ENCODE assay signal across 14 mouse cellular contexts in genomic region chr11:107340793-107341192, GRCm38 (mm10).
DNase-seq lines count a peak whose midpoint lies in the region; ATAC-seq and TF ChIP-seq lines count a peak whose summit lies in the region.
"Had no signal": no experiment of that assay in that cellular context is flagged by ENCODE, and none has a peak within 500 bp of the region (broad histone marks: within the 10 kb centered on the region; RNA-seq: fewer than 3 reads in every experiment).

No protein-coding gene starts in this region.

- no peaks in the 10 kb centered on the region for H3K27me3 ChIP-seq in heart, adult 2 months (ENCODE audit: control insufficient read depth, insufficient read depth, low read length)
- no peaks in the 10 kb centered on the region for H3K27me3 ChIP-seq in heart, embryonic 15.5 days
- no peaks in the 10 kb centered on the region for H3K27me3 ChIP-seq in heart, embryonic 10.5 days (ENCODE audit: insufficient read depth, poor library complexity, severe bottlenecking)
- no peaks in the 10 kb centered on the region for H3K27me3 ChIP-seq in heart, postnatal 0 days (ENCODE audit: control insufficient read depth, insufficient read depth, low read length)
- no peaks in the 10 kb centered on the region for H3K27me3 ChIP-seq in MEL (ENCODE audit: control insufficient read depth in 1 of 2, insufficient read depth in 2 of 2, low read length in 2 of 2)
- H3K27me3 ChIP-seq: embryonic facial prominence, embryonic 12.5 days; forebrain, embryonic 13.5 days; forebrain, embryonic 15.5 days; Patski had no signal

- TF ChIP-seq RAD21 in MEL (IDR thresholded peaks at IDR 0.05; ENCODE audit: low read depth, low read length): no peak

- peaks cover 16% of the 10 kb centered on the region for H3K36me3 ChIP-seq in heart, adult 2 months (ENCODE audit: control insufficient read depth, insufficient read depth, low read length)
- H3K36me3 ChIP-seq in heart, embryonic 15.5 days: no peaks in the 10 kb centered on the region
- H3K36me3 ChIP-seq in heart, embryonic 10.5 days: no peaks in the 10 kb centered on the region
- no peaks in the 10 kb centered on the region for H3K36me3 ChIP-seq in heart, postnatal 0 days (replicated peaks; ENCODE audit: control insufficient read depth, insufficient read depth, low read length)
- H3K36me3 ChIP-seq in MEL (ENCODE audit: control insufficient read depth in 1 of 2, insufficient read depth in 2 of 2, low read length in 2 of 2): peaks cover 0 to 43% of the 10 kb centered on the region in 2 experiments; a peak in 3 of 4 replicates
- H3K36me3 ChIP-seq: embryonic facial prominence, embryonic 12.5 days; forebrain, embryonic 15.5 days had no signal

- no peak for TF ChIP-seq EP300 in heart, adult 2 months (IDR thresholded peaks at IDR 0.05; ENCODE audit: insufficient read depth, low read depth, low read length)
- TF ChIP-seq EP300 in heart, postnatal 0 days (IDR thresholded peaks at IDR 0.05; ENCODE audit: low read depth): no peak
- TF ChIP-seq EP300 in MEL (IDR thresholded peaks at IDR 0.05; ENCODE audit: low read depth in 1 of 2, low read length in 2 of 2): peak in 1 of 2 experiments; percentile 31; a peak in 1 of 4 replicates

- peaks cover 31% of the 10 kb centered on the region for H3K4me1 ChIP-seq in heart, adult 2 months (ENCODE audit: control insufficient read depth, insufficient read depth, low read length)
- H3K4me1 ChIP-seq in heart, embryonic 15.5 days (replicated peaks): peaks cover 62% of the 10 kb centered on the region
- peaks cover 45% of the 10 kb centered on the region for H3K4me1 ChIP-seq in heart, embryonic 10.5 days
- peaks cover 36% of the 10 kb centered on the region for H3K4me1 ChIP-seq in heart, postnatal 0 days (ENCODE audit: control insufficient read depth, insufficient read depth)
- peaks cover 27 to 35% of the 10 kb centered on the region in 2 experiments for H3K4me1 ChIP-seq in MEL (ENCODE audit: control insufficient read depth in 1 of 2, insufficient read depth in 2 of 2, low read length in 2 of 2)

- H3K4me2 ChIP-seq in heart, embryonic 15.5 days: no peak overlapping the region
- no peak overlapping the region for H3K4me2 ChIP-seq in heart, postnatal 0 days (ENCODE audit: low read depth, low read length)
- H3K4me2 ChIP-seq: embryonic facial prominence, embryonic 12.5 days; forebrain, embryonic 13.5 days; forebrain, embryonic 15.5 days had no signal

- no peak for DNase-seq in heart, adult 2 months
- DNase-seq in heart, postnatal 10 days: no peak
- DNase-seq in heart, embryonic 10.5 days (ENCODE audit: low spot score): no peak
- no peak for DNase-seq in heart, postnatal 0 days (ENCODE audit: low spot score)
- no peak for DNase-seq in heart, postnatal 14 days
- DNase-seq in MEL (ENCODE audit: low read depth, low spot score): peak; percentile 64
- no peak for DNase-seq in thymus, postnatal 25 days

- intact Hi-C loops in heart, adult 2 months (cut with DNase I): loop anchor here (5.0 kb wide), 1 partner anchor 37 kb away; no protein-coding TSS in a partner anchor
- intact Hi-C loops in heart, postnatal 10 days (cut with DNase I): no loop called here
- intact Hi-C loops in heart, postnatal 14 days (cut with DNase I): no loop called here

- H3K4me3 ChIP-seq in heart, adult 2 months: no peak overlapping the region
- no peak overlapping the region for H3K4me3 ChIP-seq in heart, embryonic 15.5 days
- no peak overlapping the region for H3K4me3 ChIP-seq in heart, embryonic 10.5 days
- H3K4me3 ChIP-seq in heart, postnatal 0 days (ENCODE audit: low read depth, low read length): no peak overlapping the region
- no peak overlapping the region for H3K4me3 ChIP-seq in MEL (ENCODE audit: control insufficient read depth in 1 of 2, insufficient read depth in 1 of 2, low read depth in 2 of 2, low read length in 2 of 2)
- H3K4me3 ChIP-seq: embryonic facial prominence, embryonic 10.5 days; embryonic facial prominence, embryonic 12.5 days; forebrain, embryonic 13.5 days; forebrain, embryonic 15.5 days had no signal

- H3K9ac ChIP-seq in heart, adult 2 months (ENCODE audit: low read depth, low read length): no peak overlapping the region
- H3K9ac ChIP-seq in heart, embryonic 15.5 days: no peak overlapping the region
- H3K9ac ChIP-seq in heart, postnatal 0 days (replicated peaks; ENCODE audit: low read depth, low read length): no peak overlapping the region
- H3K9ac ChIP-seq in MEL (ENCODE audit: control insufficient read depth, low read depth, low read length, poor library complexity, severe bottlenecking): no peak overlapping the region
- H3K9ac ChIP-seq: embryonic facial prominence, embryonic 12.5 days; forebrain, embryonic 13.5 days; forebrain, embryonic 15.5 days had no signal

- WGBS in heart, adult 2 months: 6% methylated on average over 2 of the region's 2 CpGs
- 11% methylated on average over 2 of the region's 2 CpGs for WGBS in heart, embryonic 15.5 days
- 6% methylated on average over 2 of the region's 2 CpGs for WGBS in heart, embryonic 10.5 days
- WGBS in heart, postnatal 0 days: 17% methylated on average over 2 of the region's 2 CpGs

- TF ChIP-seq POLR2A in heart, adult 2 months (IDR thresholded peaks at IDR 0.05; ENCODE audit: insufficient read depth, low read depth, low read length): no peak
- no peak for TF ChIP-seq POLR2A in MEL (IDR thresholded peaks at IDR 0.05; ENCODE audit: control insufficient read depth in 1 of 2, insufficient read depth in 1 of 2, low read depth in 1 of 2, low read length in 2 of 2, poor library complexity in 1 of 2)

- no peak for ATAC-seq in heart, embryonic 15.5 days (replicated peaks; ENCODE audit: insufficient number of reproducible peaks, insufficient read depth, low FRiP score, low read depth)
- no peak for ATAC-seq in heart, postnatal 0 days (ENCODE audit: insufficient read depth, low read depth)
- ATAC-seq: activated CD4-positive, CD25-positive, alpha-beta regulatory T cell, adult 4 months; forebrain, embryonic 13.5 days had no signal

- peaks cover 3% of the 10 kb centered on the region; the same call in 1 of the 2 replicates for H3K79me2 ChIP-seq in heart, adult 2 months (replicated peaks; ENCODE audit: control insufficient read depth, insufficient read depth, low read length)
- peaks cover 13% of the 10 kb centered on the region for H3K79me2 ChIP-seq in MEL (ENCODE audit: control insufficient read depth, insufficient read depth, low read length, poor library complexity)

- no peak for TF ChIP-seq CTCF in heart, adult 2 months (IDR thresholded peaks at IDR 0.05)
- no peak for TF ChIP-seq CTCF in heart, postnatal 0 days (IDR thresholded peaks at IDR 0.05; ENCODE audit: low read depth)
- no peak for TF ChIP-seq CTCF in MEL (IDR thresholded peaks at IDR 0.05 in 2 of 3, conservative IDR thresholded peaks at IDR 0.05 in 1 of 3; ENCODE audit: control insufficient read depth in 1 of 3, insufficient read depth in 1 of 3, low read depth in 2 of 3, low read length in 3 of 3, poor library complexity in 1 of 3, severe bottlenecking in 1 of 3)

- no peaks in the 10 kb centered on the region for H3K9me3 ChIP-seq in heart, embryonic 15.5 days (replicated peaks)
- H3K9me3 ChIP-seq in heart, embryonic 10.5 days: no peaks in the 10 kb centered on the region
- H3K9me3 ChIP-seq in heart, postnatal 0 days (replicated peaks; ENCODE audit: control insufficient read depth, low read length): no peaks in the 10 kb centered on the region
- no peaks in the 10 kb centered on the region for H3K9me3 ChIP-seq in MEL (replicated peaks; ENCODE audit: insufficient read depth, low read length)
- H3K9me3 ChIP-seq: embryonic facial prominence, embryonic 10.5 days; embryonic facial prominence, embryonic 12.5 days; forebrain, embryonic 13.5 days; forebrain, embryonic 15.5 days had no signal

- H3K27ac ChIP-seq in heart, adult 2 months: peak overlapping the region; percentile 83
- peak overlapping the region; percentile 87 for H3K27ac ChIP-seq in heart, embryonic 15.5 days
- H3K27ac ChIP-seq in heart, embryonic 10.5 days: no peak overlapping the region
- H3K27ac ChIP-seq in heart, postnatal 0 days (ENCODE audit: low read depth): peak overlapping the region; percentile 36; the same call in 1 of the 2 replicates
- H3K27ac ChIP-seq in MEL (ENCODE audit: control insufficient read depth, low read depth, low read length): no peak overlapping the region
- H3K27ac ChIP-seq: embryonic facial prominence, embryonic 10.5 days; forebrain, embryonic 13.5 days; forebrain, embryonic 15.5 days had no signal

TF ChIP-seq in MEL, 35 proteins besides CTCF, POLR2A, EP300 and RAD21:
- no peak for TF ChIP-seq RCOR1 (IDR thresholded peaks at IDR 0.05; ENCODE audit: low read depth, low read length)
- TF ChIP-seq HCFC1 (IDR thresholded peaks at IDR 0.05; ENCODE audit: low read depth, low read length): 0 out of 2 replicates have a peak, but pooled peaks have one; percentile 33
- TF ChIP-seq SIN3A (IDR thresholded peaks at IDR 0.05; ENCODE audit: low read length): peak; percentile 55
- TF ChIP-seq MYB (IDR thresholded peaks at IDR 0.05; ENCODE audit: low read depth, low read length): no peak
- TF ChIP-seq ZNF384 (IDR thresholded peaks at IDR 0.05; ENCODE audit: low read depth, low read length): no peak
- TF ChIP-seq ZC3H11A (IDR thresholded peaks at IDR 0.05; ENCODE audit: low read depth, low read length): no peak
- no peak for TF ChIP-seq MEF2A (IDR thresholded peaks at IDR 0.05; ENCODE audit: extremely low read depth, insufficient replicate concordance, low read depth, low read length, poor library complexity, severe bottlenecking)
- TF ChIP-seq ETS1 (IDR thresholded peaks at IDR 0.05; ENCODE audit: low read depth, low read length): no peak
- peak; percentile 37; the same call in 1 of the 2 replicates for TF ChIP-seq MAZ (IDR thresholded peaks at IDR 0.05; ENCODE audit: low read depth, low read length)
- TF ChIP-seq CHD2 (IDR thresholded peaks at IDR 0.05; ENCODE audit: low read length): peak; percentile 68
- TF ChIP-seq NRF1 (IDR thresholded peaks at IDR 0.05; ENCODE audit: insufficient read depth, low read depth, low read length, poor library complexity, severe bottlenecking): no peak
- no peak for TF ChIP-seq CHD1 (IDR thresholded peaks at IDR 0.05; ENCODE audit: low read depth, low read length)

Comparison
In these comparisons a context has a peak if more than half of its experiments do, and no peak if none do; other contexts are left out.
1. H3K27ac ChIP-seq: peak in heart, adult 2 months (single experiment), heart, embryonic 15.5 days (single experiment) and heart, postnatal 0 days (single experiment); none in heart, embryonic 10.5 days (single experiment) and MEL (single experiment).